9 mouse cellular contexts compared by ENCODE assay signal in genomic region chr1:89606612-89607011, GRCm38 (mm10).
DNase-seq lines count a peak whose midpoint lies in the region; ATAC-seq and TF ChIP-seq lines count a peak whose summit lies in the region.
"Had no signal": no experiment of that assay in that cellular context is flagged by ENCODE, and none has a peak within 500 bp of the region (broad histone marks: within the 10 kb centered on the region; RNA-seq: fewer than 3 reads in every experiment).

No protein-coding gene starts in this region.

- peak; percentile 97 for TF ChIP-seq CTCF in heart, postnatal 0 days (IDR thresholded peaks at IDR 0.05; ENCODE audit: low read depth)
- TF ChIP-seq CTCF in layer of hippocampus, adult 2 months (conservative IDR thresholded peaks at IDR 0.05): peak; percentile 98

- no peak for TF ChIP-seq EP300 in heart, postnatal 0 days (IDR thresholded peaks at IDR 0.05; ENCODE audit: low read depth)

- H3K4me1 ChIP-seq in heart, postnatal 0 days (ENCODE audit: control insufficient read depth, insufficient read depth): peaks cover 9% of the 10 kb centered on the region
- H3K4me1 ChIP-seq in heart, embryonic 11.5 days (ENCODE audit: control insufficient read depth, insufficient read depth, low read length): peaks cover 18% of the 10 kb centered on the region
- H3K4me1 ChIP-seq in midbrain, embryonic 10.5 days: peaks cover 27% of the 10 kb centered on the region
- H3K4me1 ChIP-seq: stomach, embryonic 15.5 days had no signal

- no peaks in the 10 kb centered on the region for H3K9me3 ChIP-seq in heart, postnatal 0 days (replicated peaks; ENCODE audit: control insufficient read depth, low read length)
- H3K9me3 ChIP-seq in heart, embryonic 11.5 days (replicated peaks; ENCODE audit: control insufficient read depth, low read length): no peaks in the 10 kb centered on the region
- no peaks in the 10 kb centered on the region for H3K9me3 ChIP-seq in midbrain, embryonic 10.5 days (replicated peaks)
- H3K9me3 ChIP-seq: stomach, embryonic 15.5 days had no signal

- peak; percentile 47; the same call in 1 of the 2 replicates for ATAC-seq in heart, postnatal 0 days (ENCODE audit: insufficient read depth, low read depth)
- no peak for ATAC-seq in heart, embryonic 11.5 days (replicated peaks; ENCODE audit: insufficient number of reproducible peaks, low FRiP score, low TSS enrichment)

- WGBS in heart, postnatal 0 days: 39% methylated on average over 5 of the region's 5 CpGs
- 43% methylated on average over 5 of the region's 5 CpGs for WGBS in heart, embryonic 11.5 days (ENCODE audit: insufficient replicate concordance)
- 43% methylated on average over 5 of the region's 5 CpGs for WGBS in midbrain, embryonic 10.5 days

- H3K9ac ChIP-seq in heart, postnatal 0 days (replicated peaks; ENCODE audit: low read depth, low read length): no peak overlapping the region
- H3K9ac ChIP-seq in heart, embryonic 11.5 days (ENCODE audit: low read depth, low read length): no peak overlapping the region
- H3K9ac ChIP-seq: stomach, embryonic 15.5 days had no signal

- peak; percentile 68 for DNase-seq in heart, postnatal 0 days (ENCODE audit: low spot score)
- peak; percentile 45 for DNase-seq in R1 (ENCODE audit: low read depth, low spot score)
- DNase-seq in cerebellum, postnatal 4 days (ENCODE audit: low spot score in 2 of 2): peak; percentile 62 to 78
- DNase-seq in gastrocnemius, postnatal 25 days: peak; percentile 45
- DNase-seq in layer of hippocampus, adult 2 months (ENCODE audit: low spot score in 2 of 2): peak; percentile 51 to 75
- DNase-seq in midbrain, embryonic 10.5 days (ENCODE audit: low spot score): peak; percentile 63
- DNase-seq in spleen, postnatal 10 days (ENCODE audit: low spot score in 2 of 2): peak; percentile 22 to 67

- H3K27me3 ChIP-seq in heart, postnatal 0 days (ENCODE audit: control insufficient read depth, insufficient read depth, low read length): no peaks in the 10 kb centered on the region
- no peaks in the 10 kb centered on the region for H3K27me3 ChIP-seq in heart, embryonic 11.5 days (ENCODE audit: control insufficient read depth, insufficient read depth, low read length)
- H3K27me3 ChIP-seq in midbrain, embryonic 10.5 days (ENCODE audit: low read depth, poor library complexity, severe bottlenecking): no peaks in the 10 kb centered on the region
- H3K27me3 ChIP-seq: stomach, embryonic 15.5 days had no signal

- H3K4me3 ChIP-seq in heart, postnatal 0 days (ENCODE audit: low read depth, low read length): no peak overlapping the region
- no peak overlapping the region for H3K4me3 ChIP-seq in heart, embryonic 11.5 days (ENCODE audit: low read depth, low read length)
- no peak overlapping the region for H3K4me3 ChIP-seq in layer of hippocampus, adult 2 months
- H3K4me3 ChIP-seq in midbrain, embryonic 10.5 days: no peak overlapping the region
- H3K4me3 ChIP-seq: stomach, embryonic 15.5 days had no signal

- no peak overlapping the region for H3K27ac ChIP-seq in heart, postnatal 0 days (ENCODE audit: low read depth)
- H3K27ac ChIP-seq in heart, embryonic 11.5 days (ENCODE audit: low read depth, low read length): no peak overlapping the region
- H3K27ac ChIP-seq in layer of hippocampus, adult 2 months: peak overlapping the region; percentile 56
- H3K27ac ChIP-seq in midbrain, embryonic 10.5 days (replicated peaks): no peak overlapping the region
- H3K27ac ChIP-seq: stomach, embryonic 15.5 days had no signal

- H3K36me3 ChIP-seq in heart, postnatal 0 days (replicated peaks; ENCODE audit: control insufficient read depth, insufficient read depth, low read length): peaks cover 29% of the 10 kb centered on the region; the same call in 1 of the 2 replicates
- no peaks in the 10 kb centered on the region for H3K36me3 ChIP-seq in heart, embryonic 11.5 days (ENCODE audit: control insufficient read depth, insufficient read depth, low read length)
- H3K36me3 ChIP-seq in midbrain, embryonic 10.5 days: peaks cover 51% of the 10 kb centered on the region

- no peak overlapping the region for H3K4me2 ChIP-seq in heart, postnatal 0 days (ENCODE audit: low read depth, low read length)
- no peak overlapping the region for H3K4me2 ChIP-seq in heart, embryonic 11.5 days
- H3K4me2 ChIP-seq: stomach, embryonic 15.5 days had no signal
